Mouse (Mus musculus) cerebellum, adult 2 months (tissue): ENCODE results near the gene Prdm5. TPM values are rescaled to one million over a fixed set of nuclear protein-coding genes. Genes with fewer than 3 reads are reported as not detected.

ENCODE experiments used
- DNase-seq, 2 experiments: peaks; one replicate each; pipeline ENCODE4 v3.0.0; 2021
- H3K27ac ChIP-seq: fragments of 200-500 bp; 2 replicates; pipeline ENCODE4 v1.5.1; 2012; ENCODE audit warnings: low read length, control low read depth, inconsistent platforms; ENCODE audit not compliant: insufficient read depth
- H3K27me3 ChIP-seq: fragments of 200-500 bp; 2 replicates; pipeline ENCODE4 v1.6.1; 2012; ENCODE audit warnings: inconsistent platforms, mild to moderate bottlenecking, low read length, moderate library complexity; ENCODE audit not compliant: control insufficient read depth, insufficient read depth
- H3K4me1 ChIP-seq: fragments of 200-500 bp; 2 replicates; pipeline ENCODE4 v1.6.1; 2011; ENCODE audit warnings: low read length; ENCODE audit not compliant: control insufficient read depth, insufficient read depth
- H3K4me3 ChIP-seq: fragments of 200-500 bp; replicated peaks from 2 replicates; pipeline ENCODE3; 2011; ENCODE audit warnings: mild to moderate bottlenecking, low read depth, low read length, control low read depth; ENCODE audit not compliant: insufficient read depth
- CTCF ChIP-seq: fragments of 200-500 bp; IDR thresholded peaks from 2 replicates; pipeline ENCODE4 v1.5.1; 2011; ENCODE audit warnings: low read depth, mild to moderate bottlenecking, control low read depth, low read length, moderate library complexity, borderline replicate concordance; ENCODE audit not compliant: insufficient read depth
- POLR2A ChIP-seq: fragments of 200-500 bp; IDR thresholded peaks from 2 replicates; pipeline ENCODE4 v1.6.1; 2011; ENCODE audit warnings: low read length, control low read depth, borderline replicate concordance; ENCODE audit not compliant: insufficient read depth
- WGBS: fragments of 180-500 bp; shearing (Covaris S2); methylation state at CpG from one replicate; pipeline ENCODE4 v1.1.7; 2018; 5-methylcytosine and 5-hydroxymethylcytosine counted together
- polyA plus RNA-seq: library from polyadenylated mRNA; depleted of rRNA; stranded (reverse); fragments of >200 nt; gene quantifications from 2 replicates; pipeline ENCODE4 v1.2.3, GENCODE M21; 2012

The Prdm5 gene
- polyA plus RNA-seq, 1 experiment = 5.1 TPM

DNA sequence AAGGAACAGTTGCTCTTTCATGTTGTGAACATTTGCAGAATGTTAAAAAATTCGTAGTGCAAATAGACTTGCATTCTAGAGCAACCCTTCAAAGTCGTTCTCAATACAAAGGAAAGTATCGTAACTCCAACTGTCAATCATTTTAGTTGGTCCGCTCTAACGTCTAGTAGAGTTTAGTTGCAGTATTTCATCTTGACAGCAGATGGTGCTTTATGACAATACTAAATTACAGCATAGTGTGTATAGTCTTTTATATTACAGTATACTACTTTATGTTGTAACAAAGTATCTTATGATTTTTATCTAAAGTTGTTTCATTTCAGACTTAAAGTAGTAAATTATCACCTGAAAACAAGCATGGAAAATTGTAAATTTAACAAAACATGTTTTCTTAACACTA is 86.1 kb downstream of the Prdm5 start:
- DNase-seq = no peak
- 87% methylated on average over 5 of the region's 5 CpGs for WGBS
- no peak overlapping the region for H3K4me3 ChIP-seq
- H3K27me3 ChIP-seq = no peaks in the 10 kb centered on the region
- no peak for TF ChIP-seq POLR2A
- TF ChIP-seq CTCF = no peak
- no peak overlapping the region for H3K27ac ChIP-seq
- H3K4me1 ChIP-seq = no peaks in the 10 kb centered on the region

DNA sequence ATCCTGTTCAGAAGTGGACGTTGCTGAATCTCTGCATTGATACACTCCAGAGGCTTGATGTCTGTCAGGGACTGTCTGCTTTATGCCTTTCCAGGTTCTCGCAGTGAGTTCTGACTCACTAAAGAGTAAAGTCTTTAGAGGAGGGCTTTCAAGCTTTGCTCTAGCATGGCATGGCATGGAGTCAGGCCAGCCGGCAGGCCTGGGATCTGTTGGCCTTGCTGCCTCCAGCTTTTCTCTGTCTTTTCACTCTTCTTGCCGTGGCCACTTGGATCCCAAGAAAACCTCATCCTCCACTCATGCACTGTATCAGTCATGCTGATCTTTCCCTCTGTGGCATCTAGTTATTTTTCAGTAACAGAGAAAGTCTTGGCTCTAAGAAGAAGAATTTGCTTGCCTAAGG is 87.1 kb downstream of the Prdm5 start:
- H3K27ac ChIP-seq = no peak overlapping the region
- no peaks in the 10 kb centered on the region for H3K4me1 ChIP-seq
- no peak for DNase-seq
- TF ChIP-seq POLR2A (no peak), CTCF (no peak)
- WGBS = 98% methylated on average over 4 of the region's 4 CpGs
- no peak overlapping the region for H3K4me3 ChIP-seq
- H3K27me3 ChIP-seq = no peaks in the 10 kb centered on the region

DNA sequence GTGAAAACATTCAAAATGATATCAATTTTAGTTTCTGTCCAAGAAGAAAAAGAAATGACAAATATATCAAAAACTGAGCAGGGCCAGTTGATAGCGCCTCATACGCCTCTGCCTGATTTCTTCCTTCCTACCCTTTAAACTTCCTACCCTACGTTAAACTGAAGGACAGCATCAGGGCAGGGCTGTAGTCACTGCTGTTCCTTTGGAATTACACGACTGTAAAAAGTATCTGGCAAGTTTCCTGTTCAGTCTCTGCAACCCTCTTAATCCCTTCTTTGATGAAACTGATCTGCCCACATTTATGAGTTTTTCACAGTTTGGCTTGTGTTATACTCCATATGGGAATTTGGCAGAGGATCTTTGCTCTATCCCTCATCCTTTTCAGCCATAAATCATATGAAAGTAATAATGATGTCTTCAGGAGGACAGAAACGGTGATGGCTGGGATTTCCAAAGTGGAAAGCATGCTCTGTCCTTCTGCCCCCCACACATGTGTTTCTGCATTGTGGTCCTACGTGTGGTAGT is 93.0 kb downstream of the Prdm5 start:
- no peak overlapping the region for H3K4me3 ChIP-seq
- no peaks in the 10 kb centered on the region for H3K27me3 ChIP-seq
- 49% methylated on average over 6 of the region's 6 CpGs for WGBS
- TF ChIP-seq CTCF (no peak), POLR2A (no peak)
- H3K4me1 ChIP-seq = no peaks in the 10 kb centered on the region
- H3K27ac ChIP-seq = no peak overlapping the region
- no peak for DNase-seq

DNA sequence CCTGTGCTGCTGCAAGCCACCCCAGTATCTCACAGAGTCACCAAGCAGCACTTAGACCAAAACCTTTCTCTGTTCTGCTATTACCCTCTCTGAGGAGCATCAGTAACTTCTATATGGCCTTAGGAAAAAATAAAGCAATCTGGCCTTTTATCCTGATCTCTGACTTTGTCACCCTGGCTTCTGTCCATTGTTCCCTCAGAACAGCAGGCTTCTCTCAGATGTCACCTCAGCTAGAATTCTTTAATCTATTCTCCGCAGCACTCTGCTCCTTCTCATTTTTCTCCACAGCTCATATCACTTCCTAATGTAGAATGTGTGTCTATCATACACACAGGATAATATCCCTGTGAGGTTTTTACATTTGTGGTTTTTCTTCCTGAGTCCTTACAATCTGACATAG is 99.5 kb downstream of the Prdm5 start:
- H3K4me3 ChIP-seq = no peak overlapping the region
- H3K27me3 ChIP-seq = no peaks in the 10 kb centered on the region
- no peaks in the 10 kb centered on the region for H3K4me1 ChIP-seq
- no peak overlapping the region for H3K27ac ChIP-seq
- WGBS = 56% methylated on average over 1 of the region's 1 CpGs
- no peak for DNase-seq
- no peak for TF ChIP-seq CTCF
- no peak for TF ChIP-seq POLR2A

DNA sequence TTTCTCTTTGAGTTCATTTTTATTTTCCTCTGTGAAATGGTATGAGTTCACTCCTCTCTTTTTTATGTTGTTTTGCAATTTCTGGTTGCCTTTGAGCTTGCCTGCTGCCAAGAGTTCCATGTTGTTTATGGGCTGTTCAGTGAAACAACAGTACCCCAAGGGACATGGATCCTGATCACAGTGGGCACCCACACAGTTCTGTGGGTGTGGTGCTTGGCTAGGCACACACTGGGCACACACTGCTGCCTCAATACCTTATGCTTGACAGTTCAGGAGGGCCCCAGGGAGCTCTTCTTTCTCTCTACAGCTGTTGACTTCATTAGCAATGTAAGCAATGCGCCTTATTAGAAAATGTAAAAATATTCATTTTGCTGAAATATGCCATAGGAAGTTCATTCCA is 110.0 kb downstream of the Prdm5 start:
- DNase-seq = no peak
- H3K4me3 ChIP-seq = no peak overlapping the region
- 93% methylated on average over 1 of the region's 1 CpGs for WGBS

DNA sequence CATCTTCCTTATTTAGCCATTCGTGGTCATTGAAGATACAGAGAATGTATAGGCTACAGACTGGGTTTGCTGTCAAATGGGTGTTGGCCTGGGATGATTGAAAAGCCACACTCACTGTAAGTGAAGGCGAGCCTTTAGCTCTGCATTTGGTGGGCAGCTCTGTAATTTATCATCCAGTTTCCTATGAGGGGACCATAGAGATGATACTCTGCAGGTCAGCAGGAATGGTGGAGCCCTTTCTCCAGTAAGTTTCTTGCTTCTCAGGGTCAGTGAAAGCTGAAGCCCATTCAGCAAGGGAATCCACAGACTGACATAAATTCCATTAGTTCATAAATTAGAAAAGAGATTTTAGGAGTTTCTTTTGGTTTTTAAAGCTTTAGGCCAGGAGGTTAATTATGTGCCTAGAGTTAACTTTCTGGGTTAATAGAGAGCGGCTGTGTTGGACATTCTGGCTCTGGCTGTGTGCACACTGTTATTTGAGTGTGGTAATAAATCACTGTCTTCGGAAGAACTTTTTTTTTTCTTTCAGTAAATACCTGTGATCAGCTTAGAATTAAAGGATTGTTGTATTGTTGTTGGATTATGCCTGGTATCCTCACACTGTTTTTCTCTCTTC is 113.4 kb downstream of the Prdm5 start:
- H3K27ac ChIP-seq = no peak overlapping the region
- no peak overlapping the region for H3K4me3 ChIP-seq
- H3K27me3 ChIP-seq = no peaks in the 10 kb centered on the region
- no peaks in the 10 kb centered on the region for H3K4me1 ChIP-seq
- TF ChIP-seq POLR2A = no peak
- TF ChIP-seq CTCF = no peak
- DNase-seq = no peak
- WGBS = 96% methylated on average over 4 of the region's 4 CpGs

More for the DNA sequence above, 110.0 kb downstream of the Prdm5 start:
- TF ChIP-seq CTCF (no peak), POLR2A (no peak)
- H3K27me3 ChIP-seq = no peaks in the 10 kb centered on the region
- no peaks in the 10 kb centered on the region for H3K4me1 ChIP-seq
- H3K27ac ChIP-seq = no peak overlapping the region

DNA sequence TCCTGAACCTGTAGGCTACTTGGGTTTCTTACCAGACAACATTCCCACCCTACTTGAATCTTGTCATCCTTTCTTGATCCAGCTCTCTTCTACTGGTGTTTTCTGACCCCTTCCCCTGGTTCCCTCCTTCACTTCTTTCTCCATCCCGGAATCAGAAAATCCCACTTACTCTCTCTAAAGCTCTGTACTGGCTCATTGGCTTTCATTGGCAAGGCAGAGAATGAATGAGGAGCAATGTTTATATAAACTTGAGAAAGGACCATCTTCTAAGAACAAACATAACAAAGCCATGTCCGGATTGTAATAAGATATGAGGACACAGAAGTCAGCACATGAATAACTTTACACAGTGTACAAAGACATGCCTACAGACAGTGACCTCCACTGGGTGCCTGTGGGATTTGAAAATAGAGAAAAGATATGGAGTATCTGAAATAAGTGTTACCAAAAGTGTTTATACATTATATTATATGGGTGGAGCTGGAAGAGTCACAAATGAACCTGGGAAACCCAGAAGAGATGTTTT is 127.9 kb downstream of the Prdm5 start:
- no peak for DNase-seq
- Histone ChIP-seq H3K27ac (no peak overlapping the region), H3K27me3 (no peaks in the 10 kb centered on the region), H3K4me3 (no peak overlapping the region), H3K4me1 (no peaks in the 10 kb centered on the region)
- TF ChIP-seq CTCF (no peak), POLR2A (no peak)
- 90% methylated on average over 2 of the region's 2 CpGs for WGBS

DNA sequence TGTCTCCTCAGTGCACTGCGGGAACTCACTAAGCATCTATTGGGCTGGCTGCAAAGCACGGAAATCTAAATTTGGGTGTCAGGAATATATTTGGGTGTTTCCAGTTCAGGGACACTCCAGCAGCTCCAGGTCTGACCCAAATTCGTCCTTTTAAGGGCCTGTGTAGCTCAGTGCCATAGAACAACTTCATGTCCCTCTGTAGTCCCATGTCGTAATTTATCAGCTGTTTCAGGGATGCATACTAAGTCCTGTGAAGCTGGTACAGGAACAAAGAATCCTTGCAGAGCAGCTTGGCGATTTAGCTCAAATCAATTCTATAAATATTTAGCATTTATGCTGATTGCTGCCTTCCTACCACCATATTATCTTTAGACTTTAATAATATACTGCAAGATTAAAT is 136.6 kb downstream of the Prdm5 start:
- no peak for DNase-seq
- no peak overlapping the region for H3K27ac ChIP-seq
- H3K4me3 ChIP-seq = no peak overlapping the region
- no peaks in the 10 kb centered on the region for H3K27me3 ChIP-seq
- TF ChIP-seq CTCF (no peak), POLR2A (no peak)
- H3K4me1 ChIP-seq = no peaks in the 10 kb centered on the region
- 86% methylated on average over 5 of the region's 5 CpGs for WGBS
